Mouse (Mus musculus) kidney, adult 18-20 months (tissue): ENCODE data around the gene Acot7.
A peak's percentile ranks its signal among the peaks of the same experiment; 100 is the strongest.

Experiments
- DNase-seq: peaks from one replicate; pipeline ENCODE4 v3.0.0; 2021

The Acot7 gene

DNA sequence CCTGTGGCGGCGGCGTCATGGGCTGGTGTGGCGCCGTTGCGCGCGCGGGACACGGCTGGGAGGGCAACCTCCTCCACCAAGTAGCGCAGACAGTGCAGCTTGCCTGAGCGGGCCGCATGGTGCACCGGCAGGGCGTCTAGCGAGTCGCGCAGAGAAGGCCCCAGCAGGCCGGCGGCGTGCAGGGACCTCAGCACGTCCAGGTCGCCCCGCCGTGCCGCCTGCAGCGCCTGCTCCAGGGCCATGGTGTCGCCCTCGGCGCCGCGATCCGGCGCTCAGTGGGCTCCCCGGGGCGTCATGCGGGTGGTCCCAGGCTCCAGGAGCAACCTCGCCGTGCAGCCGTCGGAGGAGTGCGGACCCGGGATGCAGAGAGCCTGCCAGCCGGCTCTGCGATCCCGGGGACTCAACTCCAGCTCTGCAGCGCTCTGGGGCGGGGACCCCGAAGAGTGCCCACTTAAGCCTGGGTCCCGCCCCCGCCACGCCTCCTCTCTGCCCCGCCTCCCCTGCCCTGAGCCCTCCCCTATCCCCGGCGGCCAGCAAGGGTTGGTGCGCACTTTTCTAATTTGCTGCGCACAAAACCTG, 25.9 kb upstream of the Acot7 start, which contains the start of gene Espn:
TSS of gene Espn (minus strand) at position 406 of the 579 bp plus-strand sequence.
- peak; percentile 64 for DNase-seq

- DNase-seq: peak; percentile 84
These were observed 24.2 kb upstream of the Acot7 start for GRCm38 (mm10) chr4:152153771-152154177.

- DNase-seq: no peak
These were observed 22.9 kb upstream of the Acot7 start for GRCm38 (mm10) chr4:152155019-152155418.

DNA sequence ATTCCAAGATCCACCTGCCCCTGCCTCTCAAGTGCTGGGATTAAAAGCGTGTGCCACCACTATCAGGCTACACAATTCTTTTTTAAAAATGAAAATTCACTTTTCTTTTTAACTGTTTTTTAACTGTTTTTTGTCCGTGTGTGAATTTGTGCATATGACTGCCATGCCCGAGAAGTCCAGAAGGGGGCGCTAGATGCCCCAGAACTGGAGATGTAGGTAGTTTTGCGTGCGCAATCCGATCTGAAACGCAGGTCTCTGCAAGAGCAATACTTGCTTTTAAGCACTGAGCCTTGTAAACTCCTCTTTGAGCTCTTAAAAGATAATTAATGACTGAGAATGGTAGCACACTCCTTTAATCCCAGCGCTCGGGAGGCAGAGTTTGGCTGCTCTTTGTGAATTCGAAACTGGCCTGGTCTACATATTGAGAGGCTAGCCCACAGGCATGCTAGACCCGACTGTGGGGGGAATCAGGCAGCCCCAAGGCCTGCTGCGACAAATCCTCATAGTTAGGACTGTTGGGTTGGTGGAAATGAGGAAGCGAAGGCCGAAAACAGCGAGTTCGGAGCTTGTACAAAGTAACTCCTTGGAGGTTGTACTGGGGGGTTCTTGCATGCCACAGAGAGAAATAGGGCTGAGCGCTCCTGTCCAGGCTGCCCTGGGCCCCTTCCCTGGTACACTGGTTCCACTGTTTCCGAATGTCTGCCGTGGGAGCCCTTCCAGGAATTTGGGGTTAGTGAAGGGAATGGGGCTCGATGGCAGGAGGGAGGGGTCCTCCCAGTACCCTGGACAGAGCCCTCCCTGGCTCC, 20.0 kb upstream of the Acot7 start:
- peak; percentile 70 for DNase-seq

- no peak for DNase-seq
These were observed 19.2 kb upstream of the Acot7 start, which contains the start of gene Hes2 for GRCm38 (mm10) chr4:152158585-152159284. Gene Hes2 (plus strand): TSS chr4:152158867.

DNA sequence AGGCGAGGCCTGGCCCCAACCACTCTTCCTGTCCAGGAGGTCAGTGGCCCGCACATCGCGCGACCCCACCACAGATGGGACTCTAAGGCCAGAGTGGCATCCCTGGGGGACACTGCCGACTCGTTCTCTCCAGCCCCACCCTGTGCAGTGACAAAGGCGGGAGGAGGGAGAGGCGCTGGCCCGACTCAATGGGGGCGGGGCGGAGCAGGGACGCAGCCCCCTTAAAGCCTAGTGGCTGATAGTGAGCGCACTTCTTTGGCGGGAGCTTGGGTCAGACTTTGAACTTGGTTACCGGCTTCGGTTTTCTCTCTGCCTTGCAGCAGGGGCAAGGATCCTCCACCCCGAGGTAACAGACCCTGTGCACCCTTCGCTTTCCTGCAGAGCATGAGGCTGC, 18.7 kb upstream of the Acot7 start:
- no peak for DNase-seq

- peak; percentile 71 for DNase-seq
These were observed 17.2 kb upstream of the Acot7 start for GRCm38 (mm10) chr4:152160748-152161147.

DNA sequence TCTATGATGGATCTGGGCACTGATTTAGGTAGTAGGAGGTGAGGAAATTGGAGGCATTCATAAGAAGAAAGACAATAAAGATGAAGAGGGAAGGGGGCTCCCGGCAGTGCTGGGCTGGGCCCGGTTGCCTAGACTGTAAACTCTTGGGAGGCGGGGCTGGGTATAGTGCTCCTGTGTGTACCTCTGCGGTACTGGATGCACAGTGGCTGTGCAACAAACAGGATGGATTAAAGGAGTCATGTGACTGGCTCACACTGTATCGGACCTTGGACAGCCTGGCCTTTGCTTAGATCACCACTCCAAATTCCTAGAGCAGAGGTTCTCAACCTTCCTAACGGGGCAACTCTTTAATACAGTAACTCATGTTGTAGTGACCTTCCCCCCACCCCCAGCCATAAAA, 16.3 kb upstream of the Acot7 start:
- DNase-seq: peak; percentile 52

DNA sequence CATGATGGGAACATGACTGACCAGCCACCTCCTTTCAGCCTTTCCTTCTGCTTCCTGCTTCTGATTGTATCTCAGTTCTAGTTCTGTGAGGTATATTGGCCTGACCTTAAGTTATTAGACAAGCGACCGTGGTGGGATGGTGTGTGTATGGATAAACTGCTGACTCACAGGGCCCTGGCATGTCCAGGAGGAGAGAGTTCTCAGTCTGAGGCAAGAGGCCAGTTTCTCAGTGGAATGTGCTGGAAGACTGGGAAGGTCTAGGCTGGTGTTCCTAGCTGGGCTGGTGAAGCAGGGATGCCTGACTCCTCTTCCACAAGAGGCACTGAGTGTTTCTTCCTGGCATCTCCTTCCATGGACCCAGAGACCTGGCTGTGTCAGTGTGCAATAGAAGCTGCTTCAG, 15.2 kb upstream of the Acot7 start:
- no peak for DNase-seq

DNA sequence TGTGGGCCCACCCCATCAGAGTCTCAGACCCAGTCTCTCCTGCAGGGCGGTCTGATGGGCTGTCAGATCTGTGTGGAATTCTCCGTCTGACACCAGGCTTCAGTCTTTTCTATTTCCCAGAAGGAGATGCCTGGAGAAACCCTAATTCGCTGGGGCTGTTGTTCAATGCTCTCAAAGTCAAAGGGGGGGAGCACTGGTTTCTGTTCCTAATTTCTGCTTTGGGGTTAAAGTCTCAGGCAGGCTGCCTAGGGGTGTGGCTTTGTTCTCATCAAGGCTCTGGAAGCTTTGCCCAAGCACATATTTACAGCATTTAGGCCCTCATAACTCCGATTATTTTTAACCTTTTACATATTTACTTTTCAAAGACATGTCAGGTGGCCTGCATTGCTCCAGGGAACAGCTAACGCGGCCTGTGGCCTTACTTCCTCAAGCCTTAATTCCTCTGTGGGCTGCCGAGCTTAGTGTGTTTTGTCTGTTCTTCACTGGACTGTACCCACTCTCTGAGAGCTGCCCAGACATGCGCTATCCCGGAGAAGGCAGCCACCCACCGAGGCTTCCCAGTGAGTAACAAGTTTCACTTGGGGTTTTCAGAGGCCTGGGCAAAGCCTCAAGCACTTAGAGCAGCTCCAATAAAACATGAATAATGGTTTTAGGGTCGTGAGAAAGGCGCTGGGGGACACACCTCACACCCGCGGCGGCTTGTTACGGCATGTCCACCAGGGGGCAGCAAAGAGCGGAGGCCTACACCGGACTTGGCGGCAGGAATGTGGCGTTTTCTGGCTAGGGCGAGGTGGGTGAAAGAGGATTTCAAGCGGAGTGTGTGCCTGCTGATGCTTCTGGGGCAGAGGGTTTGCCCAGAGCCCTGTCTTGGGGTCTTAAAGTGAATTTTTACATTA, 12.7 kb upstream of the Acot7 start:
- peak; percentile 82 for DNase-seq

- DNase-seq: no peak
These were observed 9.9 kb upstream of the Acot7 start for GRCm38 (mm10) chr4:152168052-152168451.

DNA sequence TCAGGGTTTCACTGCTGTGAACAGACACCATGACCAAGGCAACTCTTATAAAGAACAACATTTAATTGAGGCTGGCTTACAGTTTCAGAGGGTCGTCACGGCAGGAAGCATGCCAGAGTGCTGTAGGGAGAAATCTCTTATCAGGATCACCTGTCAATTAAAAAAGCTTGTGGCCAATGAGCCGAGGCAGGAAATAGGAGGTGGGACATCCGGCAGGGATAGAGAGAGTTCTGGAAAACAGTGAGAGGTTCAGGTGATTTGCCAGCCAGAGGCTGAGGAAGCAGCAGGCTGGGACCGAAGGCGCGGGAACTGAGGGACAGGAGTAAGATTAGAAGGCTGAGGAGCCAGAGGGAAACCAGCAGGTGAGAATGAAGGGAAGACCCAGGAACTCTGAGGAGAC, 8.8 kb upstream of the Acot7 start:
- no peak for DNase-seq

DNA sequence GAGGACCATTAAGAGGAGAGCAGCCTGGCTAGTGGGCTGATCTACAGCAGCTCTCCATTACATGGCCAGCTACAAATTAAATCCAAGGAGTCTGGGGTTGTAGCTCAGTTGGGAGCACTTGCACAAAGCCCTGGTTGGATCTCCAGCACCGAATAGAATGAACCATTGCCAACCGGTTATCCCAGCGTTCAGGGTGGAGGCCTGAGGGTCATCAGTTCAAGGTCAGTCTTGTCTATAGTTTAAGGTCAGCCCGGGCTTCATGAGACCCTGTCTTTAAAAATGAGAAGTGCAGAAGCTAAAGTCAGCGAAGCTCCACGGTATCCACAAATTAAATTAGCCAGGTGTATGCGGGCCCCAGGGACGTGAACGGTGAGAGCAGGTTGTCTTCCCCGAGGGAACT, 7.6 kb upstream of the Acot7 start:
- DNase-seq: no peak

DNA sequence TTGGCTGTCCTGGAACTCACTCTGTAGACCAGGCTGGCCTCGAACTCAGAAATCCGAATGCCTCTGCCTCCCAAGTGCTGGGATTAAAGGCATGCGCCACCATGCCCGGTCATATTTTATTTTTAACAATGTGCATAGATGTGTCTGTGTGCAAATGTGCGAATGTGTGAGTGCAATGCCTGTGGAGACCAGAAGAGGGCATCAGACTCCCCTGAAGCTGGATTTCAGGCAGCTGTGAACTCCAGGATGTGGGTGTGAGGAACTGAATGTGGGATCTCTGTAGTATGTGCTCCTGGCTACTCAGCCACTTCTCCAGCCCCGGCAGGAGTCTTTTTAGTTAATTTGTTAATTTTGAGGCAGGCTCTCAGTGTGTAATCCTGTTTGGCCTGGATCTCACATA, 6.4 kb upstream of the Acot7 start:
- no peak for DNase-seq

GRCm38 (mm10) chr4:152173041-152173440, 4.9 kb upstream of the Acot7 start:
- peak; percentile 86 for DNase-seq

- no peak for DNase-seq
These were observed 4.0 kb upstream of the Acot7 start for GRCm38 (mm10) chr4:152173956-152174355.

DNA sequence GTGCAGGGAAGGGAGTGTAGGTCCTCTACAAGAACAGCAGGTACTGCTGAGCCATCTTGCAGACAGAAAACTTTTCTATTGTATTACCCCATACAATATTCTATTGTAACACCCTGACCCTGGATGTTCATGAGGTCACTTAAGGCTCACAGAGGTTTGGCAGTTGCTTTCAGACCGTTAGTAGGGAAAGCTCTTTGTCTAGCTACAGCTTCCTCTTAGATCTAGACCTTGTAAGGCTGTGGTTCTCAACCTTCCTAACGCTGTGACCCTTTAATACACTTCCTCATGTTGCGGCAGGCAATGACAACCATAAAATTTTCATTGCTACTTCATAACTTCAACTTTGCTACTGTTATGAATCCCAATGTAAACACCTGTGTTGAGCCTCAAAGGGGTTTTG, 1.3 kb upstream of the Acot7 start:
- no peak for DNase-seq

DNA sequence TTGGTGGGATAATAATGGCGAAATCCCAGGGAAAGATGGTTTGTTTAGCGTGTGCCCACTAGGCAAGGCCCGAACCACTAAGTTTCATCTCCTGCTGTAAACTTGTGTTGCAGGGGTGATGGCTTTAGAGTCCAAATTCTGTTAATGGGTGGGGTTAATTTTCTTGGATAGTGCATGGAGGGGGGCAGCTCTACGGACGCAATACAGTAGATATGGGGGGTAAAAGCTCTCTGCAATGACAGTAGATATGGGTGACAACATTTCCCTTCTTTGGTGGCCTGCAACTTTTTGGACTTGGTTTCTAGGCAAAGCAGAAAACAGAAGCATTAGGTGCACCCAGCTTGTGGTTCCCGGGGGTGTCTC, 779 bp upstream of the Acot7 start:
- DNase-seq: no peak

GRCm38 (mm10) chr4:152178344-152178864, 470 bp downstream of the Acot7 start:
- peak; percentile 45 for DNase-seq

DNA sequence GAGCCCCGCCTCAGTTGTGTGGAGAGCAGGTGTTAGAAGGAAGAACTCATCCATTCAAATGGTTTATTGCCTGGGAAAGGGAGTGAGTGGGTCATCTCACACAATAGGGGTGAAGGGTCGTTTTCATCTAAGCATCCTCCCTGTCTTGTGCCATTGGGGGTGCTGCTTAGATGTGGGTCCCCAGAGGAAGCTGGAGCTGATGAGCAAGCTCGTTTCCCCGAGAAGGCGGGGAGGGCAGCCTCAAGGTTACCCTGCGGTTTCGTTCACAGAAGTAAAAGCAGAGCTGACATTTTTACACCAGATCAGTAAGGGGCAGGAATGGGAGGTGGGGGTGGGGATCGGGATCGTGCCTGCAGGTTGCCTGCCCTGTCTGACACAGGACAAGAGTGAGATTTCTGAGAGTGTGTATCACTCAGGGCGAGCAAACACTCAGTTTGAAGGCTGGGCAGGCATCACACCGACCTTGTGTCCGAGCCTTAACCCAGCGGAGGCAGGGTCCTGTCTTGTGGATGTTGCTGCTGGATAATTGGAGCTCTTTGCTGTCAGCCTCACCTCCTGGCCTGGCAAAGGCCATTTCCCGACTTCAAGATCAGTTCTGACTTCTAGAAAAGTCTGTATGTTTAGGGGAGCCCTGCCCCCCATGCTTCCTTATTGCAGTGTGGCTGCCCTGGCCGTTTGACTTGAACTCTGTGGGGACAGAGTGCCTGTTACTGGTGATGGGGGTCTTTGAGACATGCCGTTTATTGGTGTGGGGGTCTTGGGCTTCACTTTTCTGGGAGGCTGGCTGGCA, 1.2 kb downstream of the Acot7 start:
- no peak for DNase-seq

DNA sequence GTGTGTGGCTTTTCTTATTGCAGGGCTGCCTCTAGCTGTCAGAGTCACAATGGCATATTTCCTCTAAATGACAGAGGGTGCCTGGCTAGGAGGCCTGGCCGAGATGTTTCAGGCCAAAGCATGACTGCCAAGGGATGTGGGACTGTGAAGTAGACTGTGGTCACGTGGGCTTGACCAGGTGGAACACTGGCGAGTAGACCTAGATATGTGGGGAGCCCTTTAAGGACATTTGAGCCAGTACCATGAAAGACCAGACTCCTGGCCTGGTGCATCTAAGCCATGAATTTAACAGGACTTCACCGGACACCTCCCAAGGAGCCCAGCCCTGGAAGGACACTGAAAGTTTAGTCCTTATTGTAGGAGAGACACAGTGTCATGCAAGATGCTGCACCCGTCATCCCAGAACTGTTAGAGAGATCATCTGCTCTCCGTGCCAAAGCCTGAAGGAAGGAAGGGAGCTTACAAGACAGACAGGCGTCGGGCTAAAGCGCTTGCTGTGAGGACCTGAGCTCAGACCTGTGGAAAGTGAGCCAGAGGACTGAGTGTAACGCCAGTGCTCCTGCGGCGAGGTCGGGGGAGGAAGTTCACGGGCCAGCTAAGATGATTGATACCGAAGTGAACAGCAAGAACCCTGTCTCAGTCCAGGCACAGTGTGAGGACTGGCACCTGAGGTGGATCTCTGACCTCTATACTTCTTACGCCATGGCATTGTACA, 2.2 kb downstream of the Acot7 start:
- DNase-seq: no peak
